Mouse (Mus musculus) cortical plate, adult 2 months (tissue): ENCODE measurements at regions not wholly inside any gene's neighbourhood (a gene's known extent, or its start where the extent isn't known, plus 50 kb on each side); places are given as distances from the start of the nearest gene placed in this dataset.

ENCODE experiments used
- CTCF ChIP-seq: fragments of 200-500 bp; IDR thresholded peaks from 2 replicates; pipeline ENCODE4 v1.5.1; 2011; ENCODE audit warnings: mild to moderate bottlenecking, control low read depth, low read length; ENCODE audit not compliant: insufficient read depth; ENCODE audit errors: extremely low read depth
- POLR2A ChIP-seq: fragments of 200-500 bp; IDR thresholded peaks from 2 replicates; pipeline ENCODE4 v1.6.1; 2011; ENCODE audit warnings: mild to moderate bottlenecking, low read length, control low read depth; ENCODE audit not compliant: insufficient read depth; ENCODE audit errors: extremely low read depth

GRCm38 (mm10) chr19:18015371-18015770 is 177.9 kb upstream of the Pcsk5 start:
- no peak for TF ChIP-seq POLR2A
- TF ChIP-seq CTCF, result no peak
